8 mouse cellular contexts compared by ENCODE assay signal in genomic region chr5:32197698-32198097, GRCm38 (mm10). TPM values are rescaled to one million over a fixed set of nuclear protein-coding genes. Genes with fewer than 3 reads are reported as not detected.
DNase-seq lines count a peak whose midpoint lies in the region; ATAC-seq and TF ChIP-seq lines count a peak whose summit lies in the region.

No protein-coding gene starts in this region.

- no peaks in the 10 kb centered on the region for H3K36me3 ChIP-seq in kidney, adult 2 months (ENCODE audit: control insufficient read depth, insufficient read depth, low read length)
- H3K36me3 ChIP-seq in limb, embryonic 11.5 days (ENCODE audit: control insufficient read depth, insufficient read depth, low read length) = no peaks in the 10 kb centered on the region
- H3K36me3 ChIP-seq in splenic B cell, adult 2 months (ENCODE audit: control insufficient read depth, insufficient read depth, low read length, poor library complexity, severe bottlenecking) = no peaks in the 10 kb centered on the region

- H3K9ac ChIP-seq in limb, embryonic 11.5 days (ENCODE audit: low read length) = no peak overlapping the region

- no peaks in the 10 kb centered on the region for H3K27me3 ChIP-seq in kidney, adult 2 months (replicated peaks; ENCODE audit: control insufficient read depth, insufficient read depth, low read length)
- no peaks in the 10 kb centered on the region for H3K27me3 ChIP-seq in limb, embryonic 11.5 days (ENCODE audit: control insufficient read depth, insufficient read depth, low read length)
- no peaks in the 10 kb centered on the region for H3K27me3 ChIP-seq in splenic B cell, adult 2 months (ENCODE audit: control insufficient read depth, insufficient read depth, low read length, poor library complexity, severe bottlenecking)

- no peak overlapping the region for H3K27ac ChIP-seq in kidney, adult 2 months (ENCODE audit: insufficient read depth, low read depth, low read length)
- no peak overlapping the region for H3K27ac ChIP-seq in limb, embryonic 11.5 days (replicated peaks; ENCODE audit: low read depth, low read length)

- no peaks in the 10 kb centered on the region for H3K9me3 ChIP-seq in limb, embryonic 11.5 days (ENCODE audit: control insufficient read depth, low read length)

- no peaks in the 10 kb centered on the region for H3K4me1 ChIP-seq in kidney, adult 2 months (ENCODE audit: control insufficient read depth, insufficient read depth, low read length)
- H3K4me1 ChIP-seq in limb, embryonic 11.5 days (ENCODE audit: control insufficient read depth, insufficient read depth, low read length) = no peaks in the 10 kb centered on the region

- TF ChIP-seq POLR2A in kidney, adult 2 months (IDR thresholded peaks at IDR 0.05; ENCODE audit: low read depth, low read length) = no peak

- 13% methylated on average over 4 of the region's 4 CpGs for WGBS in kidney, adult 2 months
- 11% methylated on average over 4 of the region's 4 CpGs for WGBS in limb, embryonic 11.5 days

- no peak for ATAC-seq in limb, embryonic 11.5 days (ENCODE audit: insufficient number of reproducible peaks, low FRiP score, low TSS enrichment, low read depth)

- H3K4me3 ChIP-seq in kidney, adult 2 months (ENCODE audit: insufficient read depth, low read depth, low read length) = no peak overlapping the region
- H3K4me3 ChIP-seq in limb, embryonic 11.5 days (ENCODE audit: low read depth, low read length) = no peak overlapping the region

- peak; percentile 70 for DNase-seq in 3134 (ENCODE audit: extremely low read depth, insufficient read length, low spot score)
- peak; percentile 94 to 99 for DNase-seq in adrenal gland, adult (ENCODE audit: inconsistent age in 2 of 2, low spot score in 1 of 2)
- DNase-seq in embryo, embryonic 10.5 days (ENCODE audit: low spot score) = peak; percentile 94
- peak; percentile 80 to 89 for DNase-seq in gastrocnemius, postnatal 4 days (ENCODE audit: low spot score in 2 of 2)
- DNase-seq in kidney, adult 2 months = peak; percentile 95
- peak; percentile 93 for DNase-seq in limb, embryonic 11.5 days (ENCODE audit: low spot score)
- peak; percentile 86 to 91 for DNase-seq in monocyte, adult 2 months (ENCODE audit: low read depth in 1 of 2, low spot score in 2 of 2)
- DNase-seq in splenic B cell, adult 2 months (ENCODE audit: low read depth, low spot score) = peak; percentile 87

- H3K4me2 ChIP-seq in limb, embryonic 11.5 days (ENCODE audit: low read depth, severe bottlenecking) = no peak overlapping the region

- TF ChIP-seq CTCF in kidney, adult 2 months (conservative IDR thresholded peaks at IDR 0.05; ENCODE audit: insufficient read depth, insufficient read length, low read depth, low read length) = peak; percentile 98

RNA-seq across cellular contexts. Expression of gene Plb1, which starts 34.8 kb away (rescaled TPM):
- total RNA-seq in gastrocnemius, postnatal 4 days (2021) = 1 to 10 TPM; 1.7 to 2.6 TPM
- polyA plus RNA-seq in kidney, adult 2 months (2012; rRNA removed) = 0.02 and 0.03 TPM in 2 replicates
- 0.23 TPM in 1 of 2 replicates, not detected in the other for polyA plus RNA-seq in limb, embryonic 11.5 days (2014; fragmentation: Nextera tagmentation; extraction: Ambion mirVana)
